12 mouse cellular contexts compared by ENCODE assay signal in genomic region chr16:4894201-4894908, GRCm38 (mm10). TPM values are rescaled to one million over a fixed set of nuclear protein-coding genes. Genes with fewer than 3 reads are reported as not detected.
DNase-seq lines count a peak whose midpoint lies in the region; ATAC-seq and TF ChIP-seq lines count a peak whose summit lies in the region.
"Had no signal": no experiment of that assay in that cellular context is flagged by ENCODE, and none has a peak within 500 bp of the region (broad histone marks: within the 10 kb centered on the region; RNA-seq: fewer than 3 reads in every experiment).

No protein-coding gene starts in this region.

- intact Hi-C loops in heart, postnatal 10 days (cut with DNase I), result no loop called here

- H3K4me2 ChIP-seq in heart, postnatal 0 days (ENCODE audit: low read depth, low read length), result no peak overlapping the region
- H3K4me2 ChIP-seq in stomach, postnatal 0 days (replicated peaks; ENCODE audit: low read depth), result no peak overlapping the region
- H3K4me2 ChIP-seq: forebrain, embryonic 13.5 days had no signal

- TF ChIP-seq EP300 in heart, postnatal 0 days (IDR thresholded peaks at IDR 0.05; ENCODE audit: low read depth), result no peak
- no peak for TF ChIP-seq EP300 in stomach, postnatal 0 days (optimal IDR thresholded peaks at IDR 0.05)

- H3K27me3 ChIP-seq in heart, postnatal 0 days (ENCODE audit: control insufficient read depth, insufficient read depth, low read length), result no peaks in the 10 kb centered on the region
- no peaks in the 10 kb centered on the region for H3K27me3 ChIP-seq in stomach, postnatal 0 days (ENCODE audit: control insufficient read depth, insufficient read depth, low read length)
- H3K27me3 ChIP-seq: CH12.LX; forebrain, embryonic 13.5 days had no signal

- no peaks in the 10 kb centered on the region for H3K9me3 ChIP-seq in heart, postnatal 0 days (replicated peaks; ENCODE audit: control insufficient read depth, low read length)
- H3K9me3 ChIP-seq in stomach, postnatal 0 days (ENCODE audit: control insufficient read depth, low read length), result no peaks in the 10 kb centered on the region
- H3K9me3 ChIP-seq: forebrain, embryonic 13.5 days had no signal

- H3K4me3 ChIP-seq in heart, postnatal 0 days (ENCODE audit: low read depth, low read length), result no peak overlapping the region
- H3K4me3 ChIP-seq in stomach, postnatal 0 days (ENCODE audit: low read depth, low read length), result no peak overlapping the region
- H3K4me3 ChIP-seq: forebrain, embryonic 13.5 days had no signal

- H3K9ac ChIP-seq in heart, postnatal 0 days (replicated peaks; ENCODE audit: low read depth, low read length), result no peak overlapping the region
- no peak overlapping the region for H3K9ac ChIP-seq in stomach, postnatal 0 days (ENCODE audit: low read length)
- H3K9ac ChIP-seq: forebrain, embryonic 13.5 days had no signal

- no peak for DNase-seq in heart, postnatal 0 days (ENCODE audit: low spot score)
- no peak for DNase-seq in heart, postnatal 10 days
- peak; percentile 69 to 82 for DNase-seq in lung, adult 18-20 months
- no peak for DNase-seq in lung, postnatal 14 days
- no peak for DNase-seq in stomach, postnatal 0 days (ENCODE audit: low spot score)
- no peak for DNase-seq in testis, postnatal 14 days (ENCODE audit: low spot score)
- DNase-seq: adrenal gland, adult 2 months; cerebellum, adult 9-10 months; kidney, postnatal 4 days had no signal

- H3K36me3 ChIP-seq in heart, postnatal 0 days (replicated peaks; ENCODE audit: control insufficient read depth, insufficient read depth, low read length), result no peaks in the 10 kb centered on the region
- H3K36me3 ChIP-seq in stomach, postnatal 0 days (ENCODE audit: control insufficient read depth, insufficient read depth, low read length), result no peaks in the 10 kb centered on the region

- no peak for ATAC-seq in heart, postnatal 0 days (ENCODE audit: insufficient read depth, low read depth)
- 0 out of 2 replicates have a peak, but pooled peaks have one; percentile 26 for ATAC-seq in granulocyte monocyte progenitor cell, adult 5-6 weeks (replicated peaks; ENCODE audit: poor library complexity, severe bottlenecking)
- ATAC-seq in stomach, postnatal 0 days (ENCODE audit: low FRiP score, low TSS enrichment), result 0 out of 2 replicates have a peak, but pooled peaks have one; percentile 34
- ATAC-seq: forebrain, embryonic 13.5 days had no signal

- TF ChIP-seq CTCF in heart, postnatal 0 days (IDR thresholded peaks at IDR 0.05; ENCODE audit: low read depth), result no peak
- no peak for TF ChIP-seq CTCF in stomach, postnatal 0 days (IDR thresholded peaks at IDR 0.05; ENCODE audit: low read depth)

- H3K4me1 ChIP-seq in heart, postnatal 0 days (ENCODE audit: control insufficient read depth, insufficient read depth), result peaks cover 55% of the 10 kb centered on the region
- H3K4me1 ChIP-seq in stomach, postnatal 0 days (replicated peaks; ENCODE audit: control insufficient read depth, insufficient read depth), result no peaks in the 10 kb centered on the region
- H3K4me1 ChIP-seq: forebrain, embryonic 13.5 days had no signal

- H3K27ac ChIP-seq in heart, postnatal 0 days (ENCODE audit: low read depth), result peak overlapping the region; percentile 54
- no peak overlapping the region for H3K27ac ChIP-seq in stomach, postnatal 0 days (replicated peaks)
- H3K27ac ChIP-seq: forebrain, embryonic 13.5 days had no signal

- 57% methylated on average over 7 of the region's 7 CpGs for WGBS in heart, postnatal 0 days
- WGBS in stomach, postnatal 0 days, result 75% methylated on average over 7 of the region's 7 CpGs

RNA-seq across cellular contexts. Expression of gene Mgrn1, which starts 8.3 kb away (rescaled TPM):
- total RNA-seq in heart, postnatal 0 days (2014; rRNA removed; ENCODE audit: low replicate concordance), result 214 and 223 TPM in 2 replicates
- 138 and 159 TPM in 2 replicates for polyA plus RNA-seq in heart, postnatal 0 days (2015; fragmentation: Nextera tagmentation; extraction: Ambion mirVana)
- 100 to 1,000 TPM; 186 to 187 TPM for total RNA-seq in heart, postnatal 10 days (2021)
- 28.3 and 33.5 TPM in 2 replicates for total RNA-seq in granulocyte monocyte progenitor cell, adult 5-6 weeks (2014; fragmentation: Nextera tagmentation)
- total RNA-seq in granulocyte monocyte progenitor cell, adult 5-6 weeks (2017), result 16.6 and 21.6 TPM in 2 replicates
- polyA plus RNA-seq in stomach, postnatal 0 days (2015; fragmentation: Nextera tagmentation; extraction: Ambion mirVana), result 43.0 and 44.0 TPM in 2 replicates

RNA-seq across cellular contexts. Expression of gene Ubald1, which starts 14.2 kb away (rescaled TPM):
- 11.7 and 27.6 TPM in 2 replicates for total RNA-seq in heart, postnatal 0 days (2014; rRNA removed; ENCODE audit: low replicate concordance)
- polyA plus RNA-seq in heart, postnatal 0 days (2015; fragmentation: Nextera tagmentation; extraction: Ambion mirVana), result 18.3 and 18.8 TPM in 2 replicates
- 10 to 100 TPM; 19.7 to 23.1 TPM for total RNA-seq in heart, postnatal 10 days (2021)
- 37.0 and 39.8 TPM in 2 replicates for total RNA-seq in granulocyte monocyte progenitor cell, adult 5-6 weeks (2014; fragmentation: Nextera tagmentation)
- 11.4 and 14.1 TPM in 2 replicates for total RNA-seq in granulocyte monocyte progenitor cell, adult 5-6 weeks (2017)
- 32.1 and 40.0 TPM in 2 replicates for polyA plus RNA-seq in stomach, postnatal 0 days (2015; fragmentation: Nextera tagmentation; extraction: Ambion mirVana)

RNA-seq across cellular contexts. Expression of gene Nudt16l1, which starts 44.2 kb away (rescaled TPM):
- 35.5 and 44.0 TPM in 2 replicates for total RNA-seq in heart, postnatal 0 days (2014; rRNA removed; ENCODE audit: low replicate concordance)
- 96.0 and 101 TPM in 2 replicates for polyA plus RNA-seq in heart, postnatal 0 days (2015; fragmentation: Nextera tagmentation; extraction: Ambion mirVana)
- 10 to 100 TPM; 40.5 to 43.9 TPM for total RNA-seq in heart, postnatal 10 days (2021)
- 45.1 and 51.5 TPM in 2 replicates for total RNA-seq in granulocyte monocyte progenitor cell, adult 5-6 weeks (2014; fragmentation: Nextera tagmentation)
- 13.2 and 15.8 TPM in 2 replicates for total RNA-seq in granulocyte monocyte progenitor cell, adult 5-6 weeks (2017)
- 92.9 and 93.6 TPM in 2 replicates for polyA plus RNA-seq in stomach, postnatal 0 days (2015; fragmentation: Nextera tagmentation; extraction: Ambion mirVana)

RNA-seq across cellular contexts. Expression of gene 4930562C15Rik, which starts 59.1 kb away (rescaled TPM):
- total RNA-seq in heart, postnatal 0 days (2014; rRNA removed; ENCODE audit: low replicate concordance), result not detected in 2 replicates
- polyA plus RNA-seq in heart, postnatal 0 days (2015; fragmentation: Nextera tagmentation; extraction: Ambion mirVana), result 0.08 and 0.12 TPM in 2 replicates
- total RNA-seq in heart, postnatal 10 days (2021), result not detected
- total RNA-seq in granulocyte monocyte progenitor cell, adult 5-6 weeks (2014; fragmentation: Nextera tagmentation), result not detected in 2 replicates
- 0.65 TPM in 1 of 2 replicates, not detected in the other for total RNA-seq in granulocyte monocyte progenitor cell, adult 5-6 weeks (2017)
- 0.23 and 0.32 TPM in 2 replicates for polyA plus RNA-seq in stomach, postnatal 0 days (2015; fragmentation: Nextera tagmentation; extraction: Ambion mirVana)
- total RNA-seq: adrenal gland, adult 2 months had no signal
- polyA plus RNA-seq: adrenal gland, adult 2 months had no signal

Comparison
In these comparisons a context has a peak if more than half of its experiments do, and no peak if none do; other contexts are left out.
1. DNase-seq: peak in lung, adult 18-20 months (2 of 2); none in heart, postnatal 0 days (single experiment), heart, postnatal 10 days (0 of 2), lung, postnatal 14 days (single experiment), stomach, postnatal 0 days (single experiment) and testis, postnatal 14 days (single experiment).